24 mouse cellular contexts compared by ENCODE assay signal in the genomic region with DNA sequence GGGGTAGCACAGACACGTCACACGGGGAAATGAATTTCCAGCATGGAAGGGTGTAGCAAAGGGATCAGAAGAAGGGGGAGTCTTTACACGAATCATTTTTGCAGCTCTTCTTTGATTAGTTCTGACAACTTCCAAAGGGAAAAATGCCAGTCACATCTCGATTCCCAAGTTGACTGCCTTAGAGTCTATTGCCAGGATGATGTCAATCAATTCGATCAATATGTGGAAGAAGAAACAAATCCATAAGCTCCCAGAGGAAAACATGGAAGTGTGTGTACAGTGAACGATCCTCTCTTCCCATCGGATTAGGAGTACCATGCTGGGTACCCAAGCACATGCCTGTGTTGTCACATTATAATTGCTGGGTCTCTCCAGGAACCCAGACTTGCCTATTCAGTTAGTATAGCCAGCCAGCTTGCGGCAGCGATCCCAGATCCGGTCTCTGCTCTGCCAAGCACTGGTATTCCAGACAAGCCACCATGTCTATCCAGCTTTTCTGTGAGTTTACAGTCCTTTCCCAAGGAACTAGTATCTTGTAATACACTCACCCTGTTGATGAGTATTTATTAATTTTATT.
DNase-seq lines count a peak whose midpoint lies in the region; ATAC-seq and TF ChIP-seq lines count a peak whose summit lies in the region.
"Had no signal": no experiment of that assay in that cellular context is flagged by ENCODE, and none has a peak within 500 bp of the region (broad histone marks: within the 10 kb centered on the region; RNA-seq: fewer than 3 reads in every experiment).

No protein-coding gene starts in this region.

- peak; percentile 78 for DNase-seq in heart, adult 11 months
- DNase-seq in heart, adult 18-20 months, result no peak
- DNase-seq in brain, embryonic 14.5 days (ENCODE audit: low read depth), result peak; percentile 65
- DNase-seq in forebrain, postnatal 0 days, result peak; percentile 71
- DNase-seq in gastrocnemius, postnatal 36 days, result no peak
- DNase-seq in hindbrain, embryonic 10.5 days (ENCODE audit: low spot score), result no peak
- DNase-seq: adrenal gland, adult 8-10 months; adrenal gland, postnatal 25 days; cerebellum, adult 11 months; cerebellum, adult 2 months; cerebellum, adult 9-11 months; cerebellum, postnatal 25 days; gastrocnemius, postnatal 25 days; kidney, adult 11 months; kidney, adult 8-10 months had no signal

- no peak overlapping the region for H3K9ac ChIP-seq in forebrain, embryonic 13.5 days
- H3K9ac ChIP-seq in forebrain, embryonic 12.5 days, result no peak overlapping the region
- no peak overlapping the region for H3K9ac ChIP-seq in forebrain, postnatal 0 days
- H3K9ac ChIP-seq: embryonic facial prominence, embryonic 13.5 days; hindbrain, embryonic 13.5 days; intestine, embryonic 15.5 days had no signal

- no peak for TF ChIP-seq CTCF in brain, embryonic 14.5 days (IDR thresholded peaks at IDR 0.05; ENCODE audit: borderline replicate concordance, extremely low read depth, insufficient read depth, insufficient read length)
- no peak for TF ChIP-seq CTCF in forebrain, postnatal 0 days (IDR thresholded peaks at IDR 0.05; ENCODE audit: low read depth)

- ATAC-seq in forebrain, embryonic 13.5 days, result peak; percentile 38; the same call in 1 of the 2 replicates
- ATAC-seq in forebrain, embryonic 12.5 days (ENCODE audit: low FRiP score), result no peak
- ATAC-seq in forebrain, postnatal 0 days, result peak; percentile 86
- ATAC-seq: activated CD4-positive, CD25-positive, alpha-beta regulatory T cell, adult 4 months; hindbrain, embryonic 16.5 days; intestine, embryonic 15.5 days had no signal

- no peaks in the 10 kb centered on the region for H3K9me3 ChIP-seq in forebrain, embryonic 13.5 days (replicated peaks)
- H3K9me3 ChIP-seq in forebrain, embryonic 12.5 days, result no peaks in the 10 kb centered on the region
- no peaks in the 10 kb centered on the region for H3K9me3 ChIP-seq in forebrain, postnatal 0 days (ENCODE audit: low read length)
- no peaks in the 10 kb centered on the region for H3K9me3 ChIP-seq in hindbrain, embryonic 10.5 days
- H3K9me3 ChIP-seq: embryonic facial prominence, embryonic 10.5 days; embryonic facial prominence, embryonic 13.5 days; hindbrain, embryonic 13.5 days; intestine, embryonic 15.5 days had no signal

- 0 out of 2 replicates have a peak, but pooled peaks cover 3% of the 10 kb centered on the region for H3K4me1 ChIP-seq in forebrain, embryonic 13.5 days
- no peaks in the 10 kb centered on the region for H3K4me1 ChIP-seq in forebrain, embryonic 12.5 days
- H3K4me1 ChIP-seq in forebrain, postnatal 0 days (ENCODE audit: insufficient read depth), result no peaks in the 10 kb centered on the region
- H3K4me1 ChIP-seq in hindbrain, embryonic 10.5 days (replicated peaks), result peaks cover 5% of the 10 kb centered on the region; the same call in 1 of the 2 replicates
- H3K4me1 ChIP-seq: embryonic facial prominence, embryonic 10.5 days; hindbrain, embryonic 13.5 days; intestine, embryonic 15.5 days had no signal

- H3K27me3 ChIP-seq in forebrain, embryonic 13.5 days, result no peaks in the 10 kb centered on the region
- no peaks in the 10 kb centered on the region for H3K27me3 ChIP-seq in forebrain, embryonic 12.5 days
- H3K27me3 ChIP-seq in forebrain, postnatal 0 days (ENCODE audit: insufficient read depth, low read length), result no peaks in the 10 kb centered on the region
- H3K27me3 ChIP-seq in hindbrain, embryonic 10.5 days (ENCODE audit: insufficient read depth, poor library complexity, severe bottlenecking), result no peaks in the 10 kb centered on the region
- H3K27me3 ChIP-seq: embryonic facial prominence, embryonic 13.5 days; hindbrain, embryonic 13.5 days; intestine, embryonic 15.5 days had no signal

- no peak overlapping the region for H3K4me2 ChIP-seq in forebrain, embryonic 13.5 days
- no peak overlapping the region for H3K4me2 ChIP-seq in forebrain, embryonic 12.5 days
- no peak overlapping the region for H3K4me2 ChIP-seq in forebrain, postnatal 0 days (ENCODE audit: low read depth)
- H3K4me2 ChIP-seq: embryonic facial prominence, embryonic 13.5 days; hindbrain, embryonic 13.5 days had no signal

- intact Hi-C loops in gastrocnemius, postnatal 36 days (cut with DNase I), result no loop called here

- no peak for TF ChIP-seq POLR2A in brain, embryonic 14.5 days (IDR thresholded peaks at IDR 0.05; ENCODE audit: borderline replicate concordance, extremely low read depth, insufficient read depth, insufficient read length, poor library complexity, severe bottlenecking)

- no peak overlapping the region for H3K4me3 ChIP-seq in forebrain, embryonic 13.5 days
- no peak overlapping the region for H3K4me3 ChIP-seq in forebrain, embryonic 12.5 days (replicated peaks)
- H3K4me3 ChIP-seq in forebrain, postnatal 0 days (ENCODE audit: low read depth, low read length), result no peak overlapping the region
- H3K4me3 ChIP-seq in hindbrain, embryonic 10.5 days, result no peak overlapping the region
- H3K4me3 ChIP-seq: embryonic facial prominence, embryonic 10.5 days; embryonic facial prominence, embryonic 13.5 days; erythroblast, embryonic 14.5 days; hindbrain, embryonic 13.5 days; intestine, embryonic 15.5 days had no signal

- H3K27ac ChIP-seq in forebrain, embryonic 13.5 days, result no peak overlapping the region
- no peak overlapping the region for H3K27ac ChIP-seq in forebrain, embryonic 12.5 days
- no peak overlapping the region for H3K27ac ChIP-seq in forebrain, postnatal 0 days (ENCODE audit: low read depth, low read length)
- no peak overlapping the region for H3K27ac ChIP-seq in hindbrain, embryonic 10.5 days
- H3K27ac ChIP-seq: embryonic facial prominence, embryonic 10.5 days; embryonic facial prominence, embryonic 13.5 days; hindbrain, embryonic 13.5 days; intestine, embryonic 15.5 days had no signal

- no peaks in the 10 kb centered on the region for H3K36me3 ChIP-seq in forebrain, embryonic 13.5 days (ENCODE audit: poor library complexity, severe bottlenecking)
- H3K36me3 ChIP-seq in forebrain, embryonic 12.5 days (replicated peaks), result no peaks in the 10 kb centered on the region
- H3K36me3 ChIP-seq in forebrain, postnatal 0 days (ENCODE audit: insufficient read depth), result no peaks in the 10 kb centered on the region
- no peaks in the 10 kb centered on the region for H3K36me3 ChIP-seq in hindbrain, embryonic 10.5 days
- H3K36me3 ChIP-seq: embryonic facial prominence, embryonic 10.5 days; embryonic facial prominence, embryonic 13.5 days; hindbrain, embryonic 13.5 days; intestine, embryonic 15.5 days had no signal

- 91% methylated on average over 10 of the region's 10 CpGs for whole genome bisulfite sequencing in forebrain, embryonic 13.5 days
- 93% methylated on average over 10 of the region's 10 CpGs for WGBS in forebrain, embryonic 12.5 days
- WGBS in forebrain, postnatal 0 days, result 67% methylated on average over 10 of the region's 10 CpGs
- WGBS in hindbrain, embryonic 10.5 days, result 94% methylated on average over 10 of the region's 10 CpGs

Comparison
In these comparisons a context has a peak if more than half of its experiments do, and no peak if none do; other contexts are left out.
1. DNase-seq: peak in heart, adult 11 months (single experiment), brain, embryonic 14.5 days (single experiment) and forebrain, postnatal 0 days (single experiment); none in heart, adult 18-20 months (0 of 2), gastrocnemius, postnatal 36 days (0 of 2) and hindbrain, embryonic 10.5 days (single experiment).